Mouse (Mus musculus): ENCODE data around the gene Ttc22.

Ttc22 gene

DNA sequence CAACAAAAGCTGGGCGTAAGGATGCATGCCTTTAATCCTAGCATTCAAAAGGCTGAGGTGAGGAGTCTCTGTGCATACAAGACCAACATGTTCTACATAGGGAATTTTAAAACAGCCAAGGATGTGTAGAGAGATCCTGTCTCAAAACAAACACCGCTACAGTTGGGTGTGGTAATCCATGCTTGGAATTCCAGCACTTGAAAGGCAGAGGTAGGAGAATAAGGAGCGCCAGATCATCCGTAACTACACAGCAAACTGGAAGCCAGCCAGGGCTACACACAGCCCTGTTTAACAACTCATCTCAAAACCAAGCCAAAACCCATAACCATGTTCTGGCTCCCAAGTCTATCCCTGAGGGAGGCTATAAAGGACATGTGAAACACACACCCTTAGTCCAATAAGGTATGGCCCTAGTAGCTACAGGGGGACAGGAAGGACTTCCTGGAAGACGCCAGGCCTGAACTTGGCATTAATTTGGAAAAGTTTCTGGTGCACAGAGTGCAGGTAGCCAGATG, 41.8 kb downstream of the Ttc22 start:
- DNase-seq (ENCODE audit: low spot score in 2 of 2), result no peak

DNA sequence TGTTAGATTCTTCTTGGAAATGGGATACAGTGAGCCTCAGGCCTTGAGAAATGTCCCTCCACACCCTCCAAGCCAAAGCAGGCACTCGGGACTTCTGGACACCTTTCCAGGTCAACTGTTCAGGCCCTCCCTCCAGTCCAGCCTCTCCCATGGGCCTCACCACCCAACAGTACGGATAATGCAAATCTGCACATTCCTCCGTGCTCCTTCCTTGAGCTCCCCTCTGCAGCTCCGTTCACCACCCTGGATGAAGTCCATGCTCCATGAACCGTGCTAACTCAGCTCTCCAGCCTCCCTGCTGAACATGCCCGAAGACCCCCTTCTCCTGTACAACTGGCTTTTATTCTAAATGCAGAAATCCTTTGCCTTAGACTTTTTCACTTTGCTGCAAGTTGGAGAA, 42.5 kb downstream of the Ttc22 start:
- no peak for DNase-seq (ENCODE audit: low spot score in 2 of 2)

DNA sequence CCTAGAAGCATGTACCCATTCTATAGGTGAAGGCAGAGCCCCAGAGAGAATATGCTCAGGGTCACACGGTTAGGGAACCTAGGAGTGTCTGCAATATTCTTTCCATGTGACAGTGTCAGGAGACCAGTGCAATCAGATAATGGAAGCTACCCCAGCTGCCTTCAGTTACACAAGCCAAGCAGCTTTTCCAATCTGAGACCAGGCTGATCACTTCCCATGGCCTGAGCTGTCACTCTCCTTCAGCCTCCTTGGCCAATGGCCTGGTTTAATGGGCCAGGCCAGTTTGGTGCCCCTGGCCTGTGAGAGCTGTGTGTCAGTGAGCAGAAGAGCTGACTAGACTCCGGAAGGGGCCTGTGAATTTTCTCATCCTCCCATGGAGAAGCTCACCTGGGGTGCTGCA, 43.0 kb downstream of the Ttc22 start:
- DNase-seq (ENCODE audit: low spot score in 2 of 2), result no peak

- no peak for DNase-seq (ENCODE audit: low spot score in 2 of 2)
Observed at GRCm38 (mm10) chr4:106665673-106666072, 43.4 kb downstream of the Ttc22 start.

DNA sequence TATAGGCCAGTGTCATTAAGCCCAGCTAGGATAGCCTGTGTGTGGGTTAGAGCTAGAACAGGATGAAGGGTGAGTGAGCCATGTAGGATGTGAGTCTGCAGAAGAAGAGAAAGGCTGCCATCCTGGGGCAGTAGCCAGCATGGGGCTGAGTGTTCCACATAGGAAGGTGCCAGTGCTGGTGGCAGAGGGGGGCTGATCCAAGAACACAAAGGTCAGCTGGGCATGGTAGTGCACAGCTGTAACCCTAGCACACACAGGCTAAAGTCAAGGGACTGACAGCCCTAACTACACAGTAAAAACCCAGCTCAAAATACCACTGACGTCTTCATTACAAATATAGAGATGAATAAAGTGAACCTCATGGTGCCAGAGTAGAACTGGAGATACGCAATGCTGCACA, 44.3 kb downstream of the Ttc22 start:
- no peak for DNase-seq (ENCODE audit: low spot score in 2 of 2)

- DNase-seq (ENCODE audit: low spot score in 2 of 2), result no peak
Observed at GRCm38 (mm10) chr4:106676749-106677148, 54.5 kb downstream of the Ttc22 start.

DNA sequence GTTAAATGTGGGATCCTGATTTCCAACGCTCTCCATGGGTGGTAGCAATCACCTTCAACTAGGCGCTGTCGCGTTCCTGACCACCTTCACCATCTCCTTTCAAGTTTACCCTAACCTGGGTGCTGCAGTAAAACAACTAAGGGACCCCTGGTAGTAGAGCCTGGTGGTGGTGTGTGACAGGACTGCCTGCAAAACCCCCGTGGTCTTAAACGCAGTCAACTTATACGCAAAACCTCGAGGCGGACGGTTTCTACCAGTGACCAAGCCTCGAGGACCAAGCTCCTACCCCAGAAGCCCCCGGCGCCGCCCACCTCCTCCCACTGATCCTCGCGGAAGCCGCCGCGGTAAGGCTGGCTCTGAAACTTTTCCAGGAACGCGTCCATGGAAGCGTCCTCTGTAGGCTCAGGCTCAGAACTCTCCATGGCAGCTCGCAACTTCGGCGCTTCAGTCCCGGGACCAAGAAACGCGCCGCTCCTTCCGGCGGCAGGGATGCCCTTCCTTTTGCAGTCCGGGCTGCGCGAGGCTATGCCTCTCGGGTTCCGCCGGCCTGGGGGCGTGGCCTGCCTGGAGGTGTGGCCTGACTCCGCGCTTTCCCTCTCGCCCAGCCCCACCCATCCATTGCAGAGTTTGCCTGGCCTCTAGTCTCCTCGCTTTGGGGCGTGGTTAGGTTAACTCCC, 56.3 kb downstream of the Ttc22 start, which contains the start of gene Ttc4:
Gene Ttc4, minus strand, starts transcription at position 503 of the 677 bp plus-strand sequence.
- DNase-seq (ENCODE audit: low spot score in 2 of 2), result peak; percentile 63 to 77

GRCm38 (mm10) chr4:106679152-106679551, 56.9 kb downstream of the Ttc22 start:
- DNase-seq (ENCODE audit: low spot score in 2 of 2), result no peak

- no peak for DNase-seq (ENCODE audit: low spot score in 2 of 2)
Observed at GRCm38 (mm10) chr4:106680955-106681354, 58.7 kb downstream of the Ttc22 start.

DNA sequence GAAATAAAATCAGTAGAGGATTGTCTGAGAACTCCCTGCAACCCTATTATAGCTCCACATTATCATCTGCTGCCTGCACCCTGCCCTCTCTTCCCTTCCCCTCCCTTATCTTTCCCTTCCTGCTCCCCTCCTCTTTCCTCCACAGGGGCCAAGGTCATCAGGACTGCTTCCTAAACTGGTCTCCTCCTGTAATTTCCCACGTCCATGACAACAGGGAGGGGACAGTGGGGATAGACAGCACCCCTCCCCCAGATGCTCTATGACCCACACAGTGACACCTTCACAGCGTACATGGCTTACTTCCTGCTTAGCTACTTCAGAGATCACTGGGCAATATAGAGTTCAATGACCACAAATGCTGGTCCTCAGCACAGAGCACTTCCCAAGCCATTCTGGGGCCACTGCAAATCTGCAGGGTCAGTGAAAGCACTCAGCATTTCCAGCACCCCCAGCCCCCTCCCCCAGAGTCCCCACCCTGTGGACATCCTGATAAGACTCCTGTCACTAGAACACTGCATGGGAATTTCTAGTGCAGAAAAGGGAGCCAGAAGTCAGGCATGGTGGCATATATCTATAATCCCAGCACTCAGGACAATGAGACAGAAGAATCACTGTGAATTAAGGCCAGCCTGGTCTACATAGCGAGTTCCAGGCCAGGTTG, 66.5 kb downstream of the Ttc22 start:
- no peak for DNase-seq (ENCODE audit: low spot score in 2 of 2)
